Mouse (Mus musculus) MEL (cell line): ENCODE measurements at regions not wholly inside any gene's neighbourhood (a gene's known extent, or its start where the extent isn't known, plus 50 kb on each side); places are given as distances from the start of the nearest gene placed in this dataset.

Experiments used
- DNase-seq: peaks from one replicate; pipeline ENCODE4 v3.0.0; 2011; ENCODE audit warnings: low read depth, low spot score
- H3K27ac ChIP-seq: 2 replicates; pipeline ENCODE4 v1.5.1; 2012; ENCODE audit warnings: low read depth, mild to moderate bottlenecking, control low read depth, low read length, moderate library complexity; ENCODE audit not compliant: control insufficient read depth
- H3K27me3 ChIP-seq, 2 experiments: fragments of 150-350 bp in 1 of 2; sonication (generic) in 1 of 2; 2 replicates each; pipeline ENCODE4 v1.6.1; 2012; ENCODE audit warnings: low read length in 2 of 2, mild to moderate bottlenecking in 2 of 2, improper control_type of control experiment in 1 of 2, moderate library complexity in 1 of 2; ENCODE audit not compliant: insufficient read depth in 2 of 2, control insufficient read depth in 1 of 2
- H3K36me3 ChIP-seq, 2 experiments: 2 replicates each; pipeline ENCODE4 v1.6.1; 2012 to 2014; ENCODE audit warnings: low read length in 2 of 2, improper control_type of control experiment in 1 of 2, inconsistent platforms in 1 of 2, mild to moderate bottlenecking in 1 of 2; ENCODE audit not compliant: insufficient read depth in 2 of 2, control insufficient read depth in 1 of 2
- H3K4me1 ChIP-seq, 2 experiments: fragments of 150-350 bp in 1 of 2; sonication (generic) in 1 of 2; 2 replicates each; pipeline ENCODE4 v1.6.1; 2012; ENCODE audit warnings: low read length in 2 of 2, improper control_type of control experiment in 1 of 2, mild to moderate bottlenecking in 1 of 2; ENCODE audit not compliant: insufficient read depth in 2 of 2, control insufficient read depth in 1 of 2
- H3K4me3 ChIP-seq, 2 experiments: fragments of 150-350 bp in 1 of 2; sonication (generic) in 1 of 2; 2 replicates each; pipeline ENCODE4 v1.5.1; 2012; ENCODE audit warnings: low read depth in 2 of 2, low read length in 2 of 2, mild to moderate bottlenecking in 2 of 2, moderate library complexity in 2 of 2, control low read depth in 1 of 2, improper control_type of control experiment in 1 of 2; ENCODE audit not compliant: control insufficient read depth in 1 of 2, insufficient read depth in 1 of 2
- H3K79me2 ChIP-seq: 2 replicates; pipeline ENCODE4 v1.6.1; 2012; ENCODE audit warnings: mild to moderate bottlenecking, low read length, moderate library complexity; ENCODE audit not compliant: control insufficient read depth, poor library complexity, insufficient read depth
- H3K9ac ChIP-seq: 2 replicates; pipeline ENCODE4 v1.6.1; 2012; ENCODE audit warnings: low read depth, mild to moderate bottlenecking, control low read depth, low read length, moderate library complexity; ENCODE audit not compliant: control insufficient read depth, poor library complexity, severe bottlenecking
- H3K9me3 ChIP-seq: fragments of 150-350 bp; sonication (generic); replicated peaks from 2 replicates; pipeline ENCODE4 v1.6.1; 2012; ENCODE audit warnings: mild to moderate bottlenecking, low read length, improper control_type of control experiment, moderate library complexity; ENCODE audit not compliant: insufficient read depth
- BHLHE40 ChIP-seq: IDR thresholded peaks from 2 replicates; pipeline ENCODE4 v1.6.1; 2012; ENCODE audit warnings: low read depth, mild to moderate bottlenecking, inconsistent platforms, low read length, improper control_type of control experiment, borderline replicate concordance
- CHD1 ChIP-seq: IDR thresholded peaks from 2 replicates; pipeline ENCODE4 v1.6.1; 2012; ENCODE audit warnings: low read depth, mild to moderate bottlenecking, inconsistent platforms, low read length, improper control_type of control experiment
- CHD2 ChIP-seq: IDR thresholded peaks from 2 replicates; pipeline ENCODE4 v1.6.1; 2011; ENCODE audit warnings: low read length, improper control_type of control experiment
- CTCF ChIP-seq, 3 experiments: IDR thresholded peaks in 2 of 3; conservative IDR thresholded peaks in 1 of 3; 2 replicates each; pipeline ENCODE4 v1.5.1; 2011 to 2012; ENCODE audit warnings: low read length in 3 of 3, low read depth in 2 of 3, mild to moderate bottlenecking in 2 of 3, improper control_type of control experiment in 1 of 3, inconsistent platforms in 1 of 3, mixed read lengths in 1 of 3, moderate library complexity in 1 of 3; ENCODE audit not compliant: control insufficient read depth in 1 of 3, insufficient read depth in 1 of 3, poor library complexity in 1 of 3, severe bottlenecking in 1 of 3
- GATA1 ChIP-seq: IDR thresholded peaks from 2 replicates; pipeline ENCODE4 v1.6.1; 2011; ENCODE audit warnings: low read depth, low read length, improper control_type of control experiment
- HCFC1 ChIP-seq: IDR thresholded peaks from 2 replicates; pipeline ENCODE4 v1.6.1; 2012; ENCODE audit warnings: low read depth, mild to moderate bottlenecking, inconsistent platforms, low read length, improper control_type of control experiment, moderate library complexity
- JUND ChIP-seq: IDR thresholded peaks from 2 replicates; pipeline ENCODE4 v1.6.1; 2011; ENCODE audit warnings: low read depth, mild to moderate bottlenecking, improper control_type of control experiment, low read length
- KAT2A ChIP-seq: conservative IDR thresholded peaks from 2 replicates; pipeline ENCODE4 v1.6.1; 2012; ENCODE audit warnings: low read depth, low read length, improper control_type of control experiment, inconsistent platforms
- MAFK ChIP-seq: IDR thresholded peaks from 2 replicates; pipeline ENCODE4 v1.6.1; 2011; ENCODE audit warnings: low read depth, mild to moderate bottlenecking, low read length, improper control_type of control experiment, borderline replicate concordance
- MAX ChIP-seq: IDR thresholded peaks from 2 replicates; pipeline ENCODE4 v1.6.1; 2011; ENCODE audit warnings: low read length, improper control_type of control experiment
- MEF2A ChIP-seq: IDR thresholded peaks from 2 replicates; pipeline ENCODE4 v1.6.1; 2014; ENCODE audit warnings: low read depth, mild to moderate bottlenecking, inconsistent platforms, low read length, improper control_type of control experiment; ENCODE audit not compliant: poor library complexity, insufficient replicate concordance, severe bottlenecking; ENCODE audit errors: extremely low read depth
- MYB ChIP-seq: IDR thresholded peaks from 2 replicates; pipeline ENCODE4 v1.6.1; 2011; ENCODE audit warnings: mild to moderate bottlenecking, low read depth, low read length, improper control_type of control experiment
- MYC ChIP-seq: IDR thresholded peaks from 2 replicates; pipeline ENCODE4 v1.6.1; 2011; ENCODE audit warnings: low read depth, mild to moderate bottlenecking, low read length, improper control_type of control experiment, moderate library complexity
- NRF1 ChIP-seq: IDR thresholded peaks from 2 replicates; pipeline ENCODE4 v1.6.1; 2014; ENCODE audit warnings: low read depth, mild to moderate bottlenecking, inconsistent platforms, low read length, improper control_type of control experiment, moderate library complexity; ENCODE audit not compliant: poor library complexity, insufficient read depth, severe bottlenecking
- POLR2A ChIP-seq, 2 experiments: IDR thresholded peaks; 2 replicates each; pipeline ENCODE4 v1.6.1; 2011 to 2012; ENCODE audit warnings: low read length in 2 of 2, mild to moderate bottlenecking in 2 of 2, control low read depth in 1 of 2, improper control_type of control experiment in 1 of 2, low read depth in 1 of 2, moderate library complexity in 1 of 2; ENCODE audit not compliant: control insufficient read depth in 1 of 2, insufficient read depth in 1 of 2, poor library complexity in 1 of 2
- POLR2AphosphoS2 ChIP-seq: IDR thresholded peaks from 2 replicates; pipeline ENCODE4 v1.6.1; 2011; ENCODE audit warnings: low read length, improper control_type of control experiment
- RCOR1 ChIP-seq: IDR thresholded peaks from 2 replicates; pipeline ENCODE4 v1.6.1; 2012; ENCODE audit warnings: low read depth, mild to moderate bottlenecking, inconsistent platforms, low read length, improper control_type of control experiment
- SIN3A ChIP-seq: IDR thresholded peaks from 2 replicates; pipeline ENCODE4 v1.6.1; 2012; ENCODE audit warnings: low read length, improper control_type of control experiment, inconsistent platforms
- SMC3 ChIP-seq: IDR thresholded peaks from 2 replicates; pipeline ENCODE4 v1.6.1; 2011; ENCODE audit warnings: low read depth, low read length, improper control_type of control experiment
- TAL1 ChIP-seq: IDR thresholded peaks from 2 replicates; pipeline ENCODE4 v1.6.1; 2012; ENCODE audit warnings: mild to moderate bottlenecking, inconsistent platforms, low read length, moderate library complexity, mixed read lengths
- TBP ChIP-seq: IDR thresholded peaks from 2 replicates; pipeline ENCODE4 v1.8.0; 2011; ENCODE audit warnings: low read depth, low read length, improper control_type of control experiment
- USF1 ChIP-seq: IDR thresholded peaks from 2 replicates; pipeline ENCODE4 v1.6.1; 2014; ENCODE audit warnings: low read depth, mild to moderate bottlenecking, inconsistent platforms, low read length, improper control_type of control experiment, moderate library complexity
- ZC3H11A ChIP-seq: IDR thresholded peaks from 2 replicates; pipeline ENCODE4 v1.6.1; 2012; ENCODE audit warnings: low read depth, mild to moderate bottlenecking, inconsistent platforms, low read length, improper control_type of control experiment
- ZKSCAN1 ChIP-seq: IDR thresholded peaks from 2 replicates; pipeline ENCODE4 v1.6.1; 2012; ENCODE audit warnings: low read depth, mild to moderate bottlenecking, inconsistent platforms, low read length, improper control_type of control experiment, moderate library complexity
- ZMIZ1 ChIP-seq: IDR thresholded peaks from 2 replicates; pipeline ENCODE4 v1.6.1; 2012; ENCODE audit warnings: low read depth, mild to moderate bottlenecking, inconsistent platforms, low read length, improper control_type of control experiment, moderate library complexity
- ZNF384 ChIP-seq: IDR thresholded peaks from 2 replicates; pipeline ENCODE4 v1.6.1; 2012; ENCODE audit warnings: low read depth, mild to moderate bottlenecking, inconsistent platforms, low read length, improper control_type of control experiment

GRCm38 (mm10) chr15:56077081-56077480 lies 1400.3 kb downstream of the Slc22a22 start:
- no peaks in the 10 kb centered on the region for H3K79me2 ChIP-seq
- no peak overlapping the region for H3K27ac ChIP-seq

GRCm38 (mm10) chr15:56076680-56077079 lies 1400.7 kb downstream of the Slc22a22 start:
- no peak for TF ChIP-seq MAX
- no peak for TF ChIP-seq NRF1
- TF ChIP-seq CHD2: no peak
- TF ChIP-seq HCFC1: no peak
- no peak for TF ChIP-seq CTCF (IDR thresholded peaks at IDR 0.05 in 2 of 3, conservative IDR thresholded peaks at IDR 0.05 in 1 of 3; ENCODE audit: control insufficient read depth in 1 of 3, insufficient read depth in 1 of 3, low read depth in 2 of 3, low read length in 3 of 3, poor library complexity in 1 of 3, severe bottlenecking in 1 of 3)
- no peak for TF ChIP-seq TAL1
- no peak for TF ChIP-seq TBP
- no peak for TF ChIP-seq ZC3H11A
- Histone ChIP-seq H3K27me3 (no peaks in the 10 kb centered on the region), H3K27ac (no peak overlapping the region), H3K4me1 (no peaks in the 10 kb centered on the region), H3K4me3 (no peak overlapping the region), H3K9ac (no peak overlapping the region), H3K36me3 (no peaks in the 10 kb centered on the region), H3K9me3 (no peaks in the 10 kb centered on the region), H3K79me2 (no peaks in the 10 kb centered on the region)
- DNase-seq: no peak

More at GRCm38 (mm10) chr15:56077081-56077480, 1400.3 kb downstream of the Slc22a22 start:
- Histone ChIP-seq H3K4me3 (no peak overlapping the region), H3K9ac (no peak overlapping the region), H3K9me3 (no peaks in the 10 kb centered on the region), H3K27me3 (no peaks in the 10 kb centered on the region), H3K4me1 (no peaks in the 10 kb centered on the region), H3K36me3 (no peaks in the 10 kb centered on the region)
- TF ChIP-seq ZKSCAN1: no peak
- no peak for TF ChIP-seq BHLHE40
- TF ChIP-seq POLR2AphosphoS2: no peak
- TF ChIP-seq CHD1: no peak
- TF ChIP-seq JUND: no peak
- TF ChIP-seq SMC3: no peak
- TF ChIP-seq MYB: no peak
- no peak for TF ChIP-seq MYC
- no peak for TF ChIP-seq MEF2A
- DNase-seq: no peak

- H3K9me3 ChIP-seq: no peaks in the 10 kb centered on the region
- no peak overlapping the region for H3K27ac ChIP-seq
- no peaks in the 10 kb centered on the region for H3K4me1 ChIP-seq
- H3K4me3 ChIP-seq: no peak overlapping the region
- no peak overlapping the region for H3K9ac ChIP-seq
- H3K36me3 ChIP-seq: no peaks in the 10 kb centered on the region
- H3K27me3 ChIP-seq: no peaks in the 10 kb centered on the region
- no peak for DNase-seq
- H3K79me2 ChIP-seq: no peaks in the 10 kb centered on the region
- TF ChIP-seq ZNF384 (no peak), SMC3 (no peak), CHD1 (no peak), MYB (no peak), TAL1 (no peak), SIN3A (no peak), RCOR1 (no peak), CHD2 (no peak), ZC3H11A (no peak), MAX (no peak), TBP (no peak), KAT2A (no peak), MAFK (no peak), POLR2A (IDR thresholded peaks at IDR 0.05; ENCODE audit: control insufficient read depth in 1 of 2, insufficient read depth in 1 of 2, low read depth in 1 of 2, low read length in 2 of 2, poor library complexity in 1 of 2) (no peak), NRF1 (no peak), ZMIZ1 (no peak), CTCF (IDR thresholded peaks at IDR 0.05 in 2 of 3, conservative IDR thresholded peaks at IDR 0.05 in 1 of 3; ENCODE audit: control insufficient read depth in 1 of 3, insufficient read depth in 1 of 3, low read depth in 2 of 3, low read length in 3 of 3, poor library complexity in 1 of 3, severe bottlenecking in 1 of 3) (no peak), GATA1 (no peak), USF1 (no peak)
Observed at GRCm38 (mm10) chr15:56069511-56069910, 1407.9 kb downstream of the Slc22a22 start.
